Mouse (Mus musculus) liver, embryonic 18 days (tissue): Measurements from ENCODE around the gene Aqp11. TPM values are rescaled to one million over a fixed set of nuclear protein-coding genes. Genes with fewer than 3 reads are reported as not detected.

ENCODE experiments used
- polyA plus RNA-seq: library from polyadenylated mRNA; depleted of rRNA; stranded (reverse); fragments of >200 nt; gene quantifications from 2 replicates; pipeline ENCODE4 v1.2.3, GENCODE M21; 2012; rRNA removed

The Aqp11 gene
- 40.4 and 51.9 TPM in 2 replicates for polyA plus RNA-seq

GRCm38 (mm10) chr7:97737638-97738456, at the start of gene Aqp11:
Aqp11 (minus strand) TSS chr7:97738289.

GRCm38 (mm10) chr7:97696506-97697254, 41.4 kb downstream of the Aqp11 start, which contains the start of gene Clns1a:
Clns1a (plus strand) TSS chr7:97696634.

Other genes starting within 250 kb of the Aqp11 start
- 11.2 and 13.5 TPM in 2 replicates for gene Aamdc, start 158.8 kb downstream of the Aqp11 start, polyA plus RNA-seq
- gene Rsf1, start 158.4 kb downstream of the Aqp11 start, polyA plus RNA-seq: 2.4 and 3.5 TPM in 2 replicates
- gene Clns1a, start 41.7 kb downstream of the Aqp11 start, polyA plus RNA-seq: 25.8 and 26.1 TPM in 2 replicates
- 9.6 and 9.8 TPM in 2 replicates for gene Pak1, start 50.3 kb upstream of the Aqp11 start, polyA plus RNA-seq
- not detected in 2 replicates for gene Gdpd4, start 181.7 kb upstream of the Aqp11 start, polyA plus RNA-seq